9 mouse cellular contexts compared by ENCODE assay signal in the genomic region with DNA sequence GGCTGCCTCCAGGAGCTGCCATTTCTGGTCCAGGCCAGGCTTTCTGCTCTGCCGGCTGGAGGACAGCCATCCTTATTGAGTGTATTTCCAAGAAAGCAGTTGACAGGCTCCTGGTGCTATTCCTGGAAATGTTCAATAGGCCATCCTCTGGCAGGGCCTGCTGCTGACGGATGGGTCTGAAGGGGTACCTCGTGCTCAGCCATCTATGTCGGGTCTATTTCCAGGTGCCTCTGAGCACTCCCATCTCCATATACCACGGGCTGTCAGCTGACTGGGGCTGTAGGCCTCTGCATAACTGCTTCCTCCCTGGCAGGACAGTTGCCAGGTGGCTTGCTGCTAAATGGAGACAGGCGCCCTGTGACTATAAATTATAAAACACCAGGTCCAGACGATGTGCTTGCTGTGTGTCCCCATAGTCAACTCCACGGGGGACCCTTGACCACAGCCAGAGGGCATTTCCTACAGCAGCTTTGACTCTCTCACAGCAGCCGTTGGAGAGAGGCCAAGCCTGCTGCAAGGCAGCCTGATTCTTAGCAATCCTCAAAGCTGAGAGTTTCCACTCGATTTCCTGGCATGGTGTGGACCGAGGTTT.
A peak's percentile ranks its signal among the peaks of the same experiment; 100 is the strongest.
DNase-seq lines count a peak whose midpoint lies in the region; ATAC-seq lines count a peak whose summit lies in the region.
"Had no signal": no experiment of that assay in that cellular context is flagged by ENCODE, and none has a peak within 500 bp of the region (broad histone marks: within the 10 kb centered on the region; RNA-seq: fewer than 3 reads in every experiment).

No protein-coding gene starts in this region.

- H3K4me1 ChIP-seq in liver, embryonic 12.5 days: peaks cover 10% of the 10 kb centered on the region; the same call in 1 of the 2 replicates
- peaks cover 48% of the 10 kb centered on the region for H3K4me1 ChIP-seq in neural tube, embryonic 15.5 days

- 49% methylated on average over 11 of the region's 11 CpGs for WGBS in liver, embryonic 12.5 days (ENCODE audit: insufficient replicate concordance)
- WGBS in neural tube, embryonic 15.5 days: 10% methylated on average over 11 of the region's 11 CpGs

- H3K4me3 ChIP-seq in liver, embryonic 12.5 days: no peak overlapping the region
- no peak overlapping the region for H3K4me3 ChIP-seq in neural tube, embryonic 15.5 days (replicated peaks)

- H3K9me3 ChIP-seq in liver, embryonic 12.5 days (replicated peaks): no peaks in the 10 kb centered on the region
- no peaks in the 10 kb centered on the region for H3K9me3 ChIP-seq in neural tube, embryonic 15.5 days (replicated peaks)

- peak; percentile 11 to 42 for DNase-seq in urinary bladder, adult 18-20 months (ENCODE audit: low spot score in 2 of 2)
- DNase-seq in urinary bladder, postnatal 10 days (ENCODE audit: low spot score): no peak
- peak; percentile 30 for DNase-seq in forelimb bud, embryonic 11.5 days (ENCODE audit: low read depth, low spot score)
- peak; percentile 80 to 83 for DNase-seq in heart, postnatal 14 days
- DNase-seq in kidney, postnatal 25 days: peak; percentile 84 to 90
- DNase-seq in spleen, adult 12 weeks (ENCODE audit: low spot score): no peak

- no peaks in the 10 kb centered on the region for H3K36me3 ChIP-seq in liver, embryonic 12.5 days
- H3K36me3 ChIP-seq in neural tube, embryonic 15.5 days: no peaks in the 10 kb centered on the region

- H3K9ac ChIP-seq in liver, embryonic 12.5 days: no peak overlapping the region
- H3K9ac ChIP-seq in neural tube, embryonic 15.5 days (replicated peaks): no peak overlapping the region

- H3K27me3 ChIP-seq in liver, embryonic 12.5 days (replicated peaks): 0 out of 2 replicates have a peak, but pooled peaks cover 12% of the 10 kb centered on the region
- no peaks in the 10 kb centered on the region for H3K27me3 ChIP-seq in neural tube, embryonic 15.5 days (replicated peaks)
- H3K27me3 ChIP-seq: CH12.LX had no signal

- peak overlapping the region; percentile 32; the same call in 1 of the 2 replicates for H3K27ac ChIP-seq in liver, embryonic 12.5 days
- peak overlapping the region; percentile 42 for H3K27ac ChIP-seq in neural tube, embryonic 15.5 days (replicated peaks)

- intact Hi-C loops in heart, postnatal 14 days (cut with DNase I): loop anchor here (2.0 kb wide), 1 partner anchor 180 kb away; no protein-coding TSS in a partner anchor

- ATAC-seq in liver, embryonic 12.5 days: no peak
- peak; percentile 72 for ATAC-seq in neural tube, embryonic 15.5 days (ENCODE audit: low FRiP score)

- no peak overlapping the region for H3K4me2 ChIP-seq in liver, embryonic 12.5 days
- H3K4me2 ChIP-seq in neural tube, embryonic 15.5 days: peak overlapping the region; percentile 3; the same call in 1 of the 2 replicates

Comparison
In these comparisons a context has a peak if more than half of its experiments do, and no peak if none do; other contexts are left out.
1. DNase-seq: peak in urinary bladder, adult 18-20 months (2 of 2), forelimb bud, embryonic 11.5 days (single experiment), heart, postnatal 14 days (2 of 2) and kidney, postnatal 25 days (2 of 2); none in urinary bladder, postnatal 10 days (single experiment) and spleen, adult 12 weeks (single experiment).